Mouse (Mus musculus): ENCODE results near the gene Tmem177.

The Tmem177 gene

DNA sequence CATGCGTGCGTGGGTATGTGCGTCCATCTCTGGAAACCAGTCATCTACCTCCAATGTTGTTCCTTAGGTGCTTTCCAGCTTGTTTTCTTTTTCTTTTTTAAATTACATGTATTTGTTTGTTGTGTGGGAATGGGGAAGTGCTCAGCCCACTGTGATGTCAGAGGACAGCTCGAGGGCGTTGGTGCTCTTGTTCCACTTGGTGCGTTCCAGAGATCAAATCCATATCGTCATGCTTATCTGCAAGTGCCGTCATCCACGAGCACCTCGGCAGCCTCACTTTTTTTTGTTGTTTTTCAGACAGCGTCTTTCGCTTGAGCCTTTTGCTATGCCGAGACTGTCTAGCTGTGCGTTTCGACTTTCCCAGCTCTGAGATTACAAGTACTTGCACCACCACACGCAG is 23.7 kb downstream of the Tmem177 start:
- no peak for DNase-seq (ENCODE audit: low spot score)

DNA sequence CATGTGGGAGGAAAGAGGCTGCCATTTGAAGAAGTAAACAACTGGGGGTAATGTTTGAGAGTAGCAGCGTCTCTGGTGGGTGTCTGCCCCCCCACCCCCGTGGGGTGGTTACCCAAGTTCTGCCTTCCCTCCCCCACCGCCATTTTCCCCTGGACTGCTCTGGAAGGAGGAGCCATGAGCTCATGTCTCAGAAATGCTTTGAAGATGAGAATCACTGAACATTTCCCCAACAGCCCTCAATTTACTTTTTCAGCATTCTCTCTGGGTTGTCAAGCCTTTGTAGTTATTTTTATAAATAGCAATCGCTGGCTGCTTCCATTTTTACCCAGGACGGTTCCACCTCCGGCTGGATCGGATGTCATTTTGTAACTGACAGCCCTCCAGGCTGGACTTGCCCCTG is 26.7 kb downstream of the Tmem177 start:
- no peak for DNase-seq (ENCODE audit: low spot score)

DNA sequence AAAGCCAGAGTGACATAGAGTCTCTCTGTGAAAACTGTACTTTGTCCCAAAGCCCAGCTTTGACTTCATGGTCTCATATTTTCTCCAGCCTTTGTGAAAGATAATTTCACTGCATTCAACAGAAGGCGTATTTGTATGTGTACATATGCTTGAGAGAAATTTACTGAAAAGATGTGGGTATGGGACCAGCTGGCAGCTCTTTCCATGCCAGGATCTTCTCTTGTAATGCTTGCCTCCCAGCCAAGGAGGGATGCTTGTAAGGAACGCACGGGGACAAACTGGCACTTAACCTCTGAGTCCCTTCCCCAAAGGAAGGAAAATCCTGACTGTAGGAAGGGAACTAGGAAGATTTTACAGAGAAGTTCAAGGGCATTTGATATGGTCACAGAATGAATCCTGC is 28.7 kb downstream of the Tmem177 start:
- no peak for DNase-seq (ENCODE audit: low spot score)

DNA sequence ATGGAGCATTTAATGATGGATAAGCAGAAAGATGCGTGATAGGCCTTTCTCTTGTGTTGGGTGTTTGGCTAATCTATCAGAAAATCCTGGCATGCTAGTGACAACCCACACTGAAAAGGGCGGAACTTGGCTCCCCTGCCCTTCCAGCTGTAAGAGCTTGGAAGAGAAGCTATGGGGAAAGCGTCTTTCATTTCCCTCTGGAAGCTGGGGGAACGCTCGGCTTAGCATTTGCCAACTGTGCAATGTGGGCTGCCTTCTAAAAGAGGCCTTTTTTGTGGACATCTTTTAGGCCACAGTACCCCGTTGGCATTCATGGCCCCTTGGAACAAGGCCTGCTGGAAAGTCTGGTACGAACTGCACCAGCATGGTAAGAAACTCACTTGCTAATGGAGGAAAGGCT is 34.1 kb downstream of the Tmem177 start:
- peak; percentile 86 for DNase-seq (ENCODE audit: low spot score)

DNA sequence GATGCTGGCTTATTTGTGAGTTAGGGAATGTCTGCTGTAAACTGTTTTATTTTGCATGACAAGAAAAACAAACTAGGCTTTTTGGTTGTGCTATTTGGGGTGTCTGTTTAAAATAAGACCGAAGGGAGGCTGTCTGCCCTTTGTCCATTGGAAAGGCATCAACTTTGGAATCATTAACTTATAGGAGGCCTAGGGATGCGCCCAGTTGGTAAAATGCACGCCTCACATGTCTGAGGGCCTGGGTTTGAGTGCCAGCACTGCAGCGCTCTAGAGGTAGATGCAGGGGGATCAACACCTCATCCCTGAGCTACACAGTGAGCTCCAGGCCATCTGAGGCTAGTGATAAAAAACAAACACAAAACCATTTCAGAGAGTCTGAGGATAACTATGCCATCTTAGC is 35.5 kb downstream of the Tmem177 start:
- no peak for DNase-seq (ENCODE audit: low spot score)

DNA sequence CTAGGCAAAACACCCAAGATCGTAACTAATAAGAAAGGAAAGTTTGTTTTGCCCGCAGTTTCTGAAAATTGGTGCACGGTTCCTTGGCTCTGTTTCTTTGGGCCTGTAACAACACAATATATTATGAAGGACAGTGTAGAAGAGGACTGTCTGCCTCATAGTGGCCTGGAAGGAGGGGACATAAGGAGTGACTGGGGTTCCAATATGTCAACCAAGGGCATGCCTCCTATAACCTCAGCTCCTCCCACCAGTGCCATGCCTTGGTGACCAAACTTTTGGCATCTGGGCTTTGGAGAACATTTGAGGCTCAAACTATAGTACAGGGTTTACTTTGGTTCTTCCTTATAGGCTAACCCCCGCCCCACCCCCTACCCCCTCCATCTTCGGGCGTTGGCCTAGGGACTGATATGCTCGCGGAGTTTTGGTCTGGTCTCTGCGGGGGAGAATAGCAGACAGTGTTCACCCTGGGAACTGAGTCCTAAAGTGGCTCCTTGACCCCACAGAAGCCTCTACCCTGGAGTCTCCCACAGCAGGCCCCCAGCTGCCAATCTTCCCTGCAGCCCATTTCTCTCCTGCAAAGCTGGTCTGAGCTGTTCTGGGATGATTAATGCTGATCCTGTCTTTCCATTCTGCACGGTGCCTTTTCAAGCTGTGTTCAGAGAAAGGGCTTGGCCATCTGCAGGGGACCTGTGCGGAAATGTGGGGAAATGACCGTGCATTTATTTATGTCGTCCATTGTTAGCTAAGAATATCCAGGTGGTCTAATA is 44.4 kb downstream of the Tmem177 start:
- DNase-seq (ENCODE audit: low spot score), result no peak

DNA sequence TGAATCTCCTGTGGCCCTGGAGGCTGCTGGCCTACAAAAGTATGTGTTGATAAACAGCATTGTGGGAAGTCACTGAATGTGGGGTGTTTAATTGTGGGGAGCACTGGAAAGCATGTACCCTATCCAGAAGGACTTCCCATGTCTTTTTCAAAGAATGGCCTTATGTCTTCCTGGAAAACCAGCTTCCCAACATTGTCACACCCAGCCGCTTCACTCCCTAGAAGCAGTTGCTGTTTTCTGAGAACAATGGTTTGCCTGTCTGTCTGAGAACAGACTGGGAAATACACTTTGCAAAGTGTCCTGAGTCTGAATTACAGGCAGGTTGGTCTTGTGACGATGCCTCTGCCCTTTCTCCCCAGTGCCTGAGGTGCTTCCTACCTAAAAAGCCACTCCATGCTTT is 45.7 kb downstream of the Tmem177 start:
- DNase-seq (ENCODE audit: low spot score), result no peak

DNA sequence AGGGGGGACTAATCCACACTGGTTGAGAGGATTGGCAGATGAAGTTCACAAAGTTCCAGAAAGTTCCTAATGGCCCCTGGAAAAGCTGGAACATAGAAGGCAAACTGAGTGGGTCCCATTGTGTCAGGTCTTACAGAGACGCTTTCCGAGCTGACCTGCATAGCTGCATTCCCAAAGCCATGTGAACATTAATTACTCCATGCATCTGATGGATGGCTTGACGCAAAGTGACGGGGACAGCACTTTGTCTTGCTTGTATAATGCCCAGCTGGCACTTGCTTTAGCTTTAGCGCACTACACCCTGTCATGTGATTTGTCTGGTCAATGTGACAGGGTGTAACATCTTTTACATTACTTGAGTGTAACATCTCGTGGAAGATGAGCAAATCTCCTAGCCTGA is 47.7 kb downstream of the Tmem177 start:
- DNase-seq (ENCODE audit: low spot score), result no peak

DNA sequence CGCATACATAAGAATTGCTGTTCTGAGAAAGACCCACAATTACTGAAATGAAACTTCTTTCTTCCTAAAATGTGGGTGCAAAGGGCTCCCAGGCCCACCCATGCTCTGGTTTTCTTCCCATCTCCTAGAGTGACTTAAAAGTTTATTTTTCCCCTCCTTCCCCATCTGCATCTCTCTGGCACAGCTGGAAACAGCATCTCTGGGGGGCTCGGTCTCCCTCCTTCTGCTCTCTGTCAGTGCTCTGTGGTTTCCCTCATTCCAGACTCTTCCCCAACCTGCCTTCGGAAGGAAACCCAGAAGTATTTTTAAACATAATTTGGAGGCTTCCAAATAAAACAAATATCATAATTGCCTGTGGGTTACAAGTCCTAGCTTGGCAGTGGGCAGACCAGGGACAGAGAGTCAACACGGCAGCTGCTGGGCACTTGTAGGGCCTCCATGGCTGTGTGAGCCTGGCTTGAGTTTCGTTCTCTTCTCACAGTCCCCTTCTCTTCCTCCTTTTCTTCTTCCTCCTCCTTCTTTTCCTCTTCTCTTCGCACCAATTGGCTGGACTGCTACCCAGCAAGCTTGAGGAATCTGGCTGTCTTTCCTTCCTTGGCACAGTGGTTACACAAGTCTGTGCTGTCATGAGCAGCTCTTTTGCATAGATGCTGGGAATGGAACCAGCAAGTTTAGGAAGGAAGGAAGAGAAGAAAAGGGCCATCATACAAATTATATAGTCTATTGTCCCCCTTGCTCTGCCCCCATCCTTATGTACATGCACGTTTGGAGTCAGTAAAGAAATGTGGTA is 49.3 kb downstream of the Tmem177 start:
- DNase-seq (ENCODE audit: low spot score), result peak; percentile 83

DNA sequence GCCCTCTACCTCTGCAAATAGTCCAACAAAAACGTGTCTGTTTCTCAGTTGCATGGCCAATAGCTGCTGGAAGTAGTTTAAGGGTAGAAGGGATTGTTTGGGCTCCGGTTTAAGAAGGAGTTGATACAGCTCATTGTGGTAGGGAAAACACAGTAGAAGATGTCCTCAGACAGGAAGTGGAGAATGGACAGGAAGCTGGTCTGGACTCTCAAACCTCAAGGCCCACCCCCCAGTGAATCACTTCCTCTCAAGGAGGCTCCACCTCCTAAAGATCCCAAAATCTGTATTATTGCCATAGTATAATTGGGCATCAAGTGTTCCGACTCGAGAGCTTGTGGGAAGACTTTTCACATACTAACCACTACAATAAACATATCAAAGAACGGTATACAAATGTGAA is 53.4 kb downstream of the Tmem177 start:
- no peak for DNase-seq (ENCODE audit: low spot score)
